Mouse (Mus musculus) central nervous system, embryonic 18 days (tissue): ENCODE results near the gene Gnb3. TPM values are rescaled to one million over a fixed set of nuclear protein-coding genes. Genes with fewer than 3 reads are reported as not detected.

ENCODE experiments used
- polyA plus RNA-seq: library from polyadenylated mRNA; depleted of rRNA; stranded (reverse); fragments of >200 nt; gene quantifications from 2 replicates; pipeline ENCODE4 v1.2.3, GENCODE M21; 2012; rRNA removed

The Gnb3 gene
- 0.63 and 2.5 TPM in 2 replicates for polyA plus RNA-seq

GRCm38 (mm10) chr6:124840241-124841167, at the start of gene Gnb3:
Gnb3 (minus strand) TSS chr6:124840275.

DNA sequence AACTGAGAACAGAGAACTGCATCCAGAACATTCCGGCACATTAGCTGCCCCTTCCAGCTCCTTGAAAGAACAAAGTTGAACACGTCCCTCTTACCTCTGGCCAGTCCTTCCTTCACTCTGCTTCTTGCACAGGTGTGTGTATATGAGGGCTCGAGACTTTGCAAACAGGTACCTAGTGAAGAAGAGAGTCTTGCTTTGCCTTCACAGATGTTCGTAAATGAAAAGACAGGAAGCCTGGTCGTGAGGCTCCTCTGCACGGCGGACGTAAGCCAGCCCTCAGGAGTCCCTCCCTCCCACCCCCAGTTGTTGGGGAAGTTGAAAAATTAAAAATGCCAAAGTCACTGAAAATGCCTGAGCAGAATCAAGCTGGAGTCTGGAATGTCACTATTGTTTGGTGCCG, 47.9 kb upstream of the Gnb3 start, which contains the start of gene Cd4:
TSS of gene Cd4 (minus strand) at position 236 of the 400 bp plus-strand sequence.

GRCm38 (mm10) chr6:124863658-124864298, 23.7 kb upstream of the Gnb3 start, which contains the start of gene Gpr162:
Gpr162 (minus strand) TSS chr6:124863983.

GRCm38 (mm10) chr6:124856916-124857839, 17.1 kb upstream of the Gnb3 start, which contains the start of gene P3h3:
P3h3 (minus strand) TSS chr6:124857752.

GRCm38 (mm10) chr6:124828868-124829798, 10.9 kb downstream of the Gnb3 start, which contains the start of the genes Usp5 and Cdca3:
Usp5 (minus strand) TSS chr6:124829484.
Cdca3 (plus strand) TSS chr6:124829547.

DNA sequence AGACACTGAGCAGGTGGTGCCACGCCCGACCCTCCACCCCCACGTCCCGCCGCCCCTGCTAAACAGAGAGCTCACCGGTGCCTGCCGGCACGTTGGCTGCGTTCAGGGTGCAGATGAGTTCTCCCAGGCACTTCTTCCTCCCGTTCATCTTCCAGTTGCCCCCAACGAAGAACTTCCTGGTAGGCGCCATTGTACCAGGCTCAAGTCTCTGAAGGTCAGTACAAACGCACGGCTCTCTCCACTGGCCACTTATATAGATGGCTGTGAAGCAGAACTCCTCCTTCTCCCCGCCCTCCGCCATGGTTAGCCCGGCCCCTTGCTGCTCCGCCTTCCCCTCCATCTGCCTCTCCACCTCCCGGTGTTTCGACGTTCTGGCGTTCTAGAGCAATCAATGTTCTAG, 26.1 kb downstream of the Gnb3 start, which contains the start of gene Tpi1:
TSS of gene Tpi1 (minus strand) at position 364 of the 400 bp plus-strand sequence.

DNA sequence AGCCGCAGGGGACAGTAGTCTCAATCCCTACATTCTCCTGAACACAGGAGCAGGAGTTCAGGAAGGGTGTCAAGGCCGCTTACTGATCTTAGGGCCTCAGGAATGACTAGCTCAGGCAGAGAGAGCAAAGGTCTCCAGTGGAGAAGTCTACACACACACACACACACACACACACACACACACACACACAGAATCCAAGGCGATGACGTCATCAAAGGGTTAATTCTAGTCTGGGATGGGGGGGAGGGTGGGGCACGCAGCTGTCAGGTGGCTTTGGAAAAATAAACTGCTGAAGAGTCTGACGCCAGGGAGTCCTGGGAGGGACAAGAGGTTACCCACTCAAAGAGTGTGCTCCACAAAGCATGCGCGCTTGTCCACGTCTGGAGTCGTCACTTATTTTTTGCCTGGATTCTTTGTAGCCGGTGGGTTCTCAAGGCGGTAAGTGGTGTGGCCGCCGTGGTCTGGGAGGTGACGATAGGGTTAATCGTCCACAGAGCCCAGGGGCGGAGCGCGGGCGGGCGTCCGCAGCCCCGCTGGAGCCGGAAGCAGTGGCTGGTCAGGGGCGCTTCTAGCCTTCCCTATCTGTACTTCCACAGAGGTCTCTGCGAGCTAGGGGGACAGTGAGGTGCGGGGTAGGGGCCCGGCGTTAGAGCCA, 31.6 kb downstream of the Gnb3 start, which contains the start of gene Spsb2:
TSS of gene Spsb2 (plus strand) at position 304 of the 655 bp plus-strand sequence.

Other genes with a start within 250 kb of the Gnb3 start
- gene C1s2, start 204.2 kb downstream of the Gnb3 start, polyA plus RNA-seq = 0.74 and 0.79 TPM in 2 replicates
- 48.3 and 54.5 TPM in 2 replicates for gene Lpcat3, start 177.2 kb downstream of the Gnb3 start, polyA plus RNA-seq
- gene Emg1, start 128.1 kb downstream of the Gnb3 start, polyA plus RNA-seq = 93.9 and 100 TPM in 2 replicates
- gene Phb2, start 127.9 kb downstream of the Gnb3 start, polyA plus RNA-seq = 139 and 149 TPM in 2 replicates
- gene Ptpn6, start 101.6 kb downstream of the Gnb3 start, polyA plus RNA-seq = 2.6 and 2.9 TPM in 2 replicates
- 564 and 575 TPM in 2 replicates for gene Grcc10, start 98.9 kb downstream of the Gnb3 start, polyA plus RNA-seq
- not detected in 2 replicates for gene Gm45234, start 84.3 kb downstream of the Gnb3 start, polyA plus RNA-seq
- 53.4 and 64.6 TPM in 2 replicates for gene Atn1, start 83.8 kb downstream of the Gnb3 start, polyA plus RNA-seq
- gene Eno2, start 70.6 kb downstream of the Gnb3 start, polyA plus RNA-seq = 119 and 125 TPM in 2 replicates
- 8.5 and 10.6 TPM in 2 replicates for gene Lrrc23, start 60.5 kb downstream of the Gnb3 start, polyA plus RNA-seq
- 4.8 and 7.0 TPM in 2 replicates for gene Spsb2, start 31.6 kb downstream of the Gnb3 start, polyA plus RNA-seq
- 410 and 448 TPM in 2 replicates for gene Tpi1, start 26.0 kb downstream of the Gnb3 start, polyA plus RNA-seq
- gene Usp5, start 10.8 kb downstream of the Gnb3 start, polyA plus RNA-seq = 147 and 151 TPM in 2 replicates
- gene Cdca3, start 10.7 kb downstream of the Gnb3 start, polyA plus RNA-seq = 23.5 and 24.3 TPM in 2 replicates
- gene P3h3, start 17.5 kb upstream of the Gnb3 start, polyA plus RNA-seq = 140 and 149 TPM in 2 replicates
- gene Gpr162, start 23.7 kb upstream of the Gnb3 start, polyA plus RNA-seq = 132 and 136 TPM in 2 replicates
- 0.13 and 0.17 TPM in 2 replicates for gene Cd4, start 47.9 kb upstream of the Gnb3 start, polyA plus RNA-seq
- gene Lag3, start 71.4 kb upstream of the Gnb3 start, polyA plus RNA-seq = 2.9 and 3.3 TPM in 2 replicates
- gene Ptms, start 79.8 kb upstream of the Gnb3 start, polyA plus RNA-seq = 1,878 and 2,539 TPM in 2 replicates
- gene Mlf2, start 91.1 kb upstream of the Gnb3 start, polyA plus RNA-seq = 582 and 592 TPM in 2 replicates
- gene Cops7a, start 125.3 kb upstream of the Gnb3 start, polyA plus RNA-seq = 141 and 143 TPM in 2 replicates
- 66.2 and 72.7 TPM in 2 replicates for gene Pianp, start 156.4 kb upstream of the Gnb3 start, polyA plus RNA-seq
- 71.6 and 74.2 TPM in 2 replicates for gene Zfp384, start 168.9 kb upstream of the Gnb3 start, polyA plus RNA-seq
- gene Ing4, start 199.5 kb upstream of the Gnb3 start, polyA plus RNA-seq = 120 and 130 TPM in 2 replicates
- 24.3 and 28.5 TPM in 2 replicates for gene Acrbp, start 209.4 kb upstream of the Gnb3 start, polyA plus RNA-seq
- gene Lpar5, start 227.6 kb upstream of the Gnb3 start, polyA plus RNA-seq = 0.82 and 0.98 TPM in 2 replicates